Comparison of ENCODE assay signal across 11 mouse cellular contexts in genomic region chr11:99310882-99311281, GRCm38 (mm10). TPM values are rescaled to one million over a fixed set of nuclear protein-coding genes. Genes with fewer than 3 reads are reported as not detected.
DNase-seq lines count a peak whose midpoint lies in the region; ATAC-seq lines count a peak whose summit lies in the region.
"Had no signal": no experiment of that assay in that cellular context is flagged by ENCODE, and none has a peak within 500 bp of the region (broad histone marks: within the 10 kb centered on the region; RNA-seq: fewer than 3 reads in every experiment).

No protein-coding gene starts in this region.

- ATAC-seq in hindbrain, embryonic 11.5 days (ENCODE audit: low FRiP score) = no peak
- no peak for ATAC-seq in hindbrain, embryonic 12.5 days (ENCODE audit: low FRiP score)
- ATAC-seq in embryonic facial prominence, embryonic 14.5 days (ENCODE audit: low read depth) = no peak

- no peaks in the 10 kb centered on the region for H3K9me3 ChIP-seq in hindbrain, embryonic 11.5 days (ENCODE audit: control insufficient read depth, low read length)
- H3K9me3 ChIP-seq in hindbrain, embryonic 12.5 days (replicated peaks) = no peaks in the 10 kb centered on the region
- no peaks in the 10 kb centered on the region for H3K9me3 ChIP-seq in embryonic facial prominence, embryonic 14.5 days (ENCODE audit: control insufficient read depth, low read length)
- H3K9me3 ChIP-seq: heart, embryonic 13.5 days; liver, embryonic 15.5 days had no signal

- no peaks in the 10 kb centered on the region for H3K27me3 ChIP-seq in hindbrain, embryonic 11.5 days (ENCODE audit: control insufficient read depth, insufficient read depth, low read length)
- H3K27me3 ChIP-seq in hindbrain, embryonic 12.5 days = no peaks in the 10 kb centered on the region
- no peaks in the 10 kb centered on the region for H3K27me3 ChIP-seq in embryonic facial prominence, embryonic 14.5 days (replicated peaks; ENCODE audit: control insufficient read depth, insufficient read depth, low read length)
- H3K27me3 ChIP-seq: liver, embryonic 15.5 days had no signal

- H3K4me1 ChIP-seq in hindbrain, embryonic 11.5 days (replicated peaks; ENCODE audit: control insufficient read depth, insufficient read depth, low read length) = no peaks in the 10 kb centered on the region
- H3K4me1 ChIP-seq in hindbrain, embryonic 12.5 days = no peaks in the 10 kb centered on the region
- H3K4me1 ChIP-seq in embryonic facial prominence, embryonic 14.5 days (ENCODE audit: control insufficient read depth, insufficient read depth, low read length) = no peaks in the 10 kb centered on the region
- H3K4me1 ChIP-seq: heart, embryonic 13.5 days; liver, embryonic 15.5 days had no signal

- no peak overlapping the region for H3K4me2 ChIP-seq in hindbrain, embryonic 11.5 days (replicated peaks; ENCODE audit: low read depth, low read length)
- H3K4me2 ChIP-seq in hindbrain, embryonic 12.5 days (replicated peaks) = no peak overlapping the region
- H3K4me2 ChIP-seq in embryonic facial prominence, embryonic 14.5 days (ENCODE audit: low read depth, low read length) = no peak overlapping the region
- H3K4me2 ChIP-seq: heart, embryonic 13.5 days; liver, embryonic 15.5 days had no signal

- no peak overlapping the region for H3K9ac ChIP-seq in hindbrain, embryonic 11.5 days (ENCODE audit: low read depth, low read length)
- H3K9ac ChIP-seq in hindbrain, embryonic 12.5 days = no peak overlapping the region
- no peak overlapping the region for H3K9ac ChIP-seq in embryonic facial prominence, embryonic 14.5 days (ENCODE audit: low read depth, low read length)
- H3K9ac ChIP-seq: heart, embryonic 13.5 days; liver, embryonic 15.5 days had no signal

- no peak overlapping the region for H3K27ac ChIP-seq in hindbrain, embryonic 11.5 days (ENCODE audit: low read depth, low read length)
- no peak overlapping the region for H3K27ac ChIP-seq in hindbrain, embryonic 12.5 days
- H3K27ac ChIP-seq in embryonic facial prominence, embryonic 14.5 days (replicated peaks; ENCODE audit: low read depth, low read length) = no peak overlapping the region
- H3K27ac ChIP-seq: heart, embryonic 13.5 days; liver, embryonic 15.5 days had no signal

- peak; percentile 62 for DNase-seq in hindbrain, embryonic 11.5 days (ENCODE audit: low spot score)
- DNase-seq in thymus, postnatal 14 days = peak; percentile 27
- DNase-seq in thymus, postnatal 4 days = no peak
- DNase-seq in embryonic facial prominence, embryonic 14.5 days (ENCODE audit: low spot score) = peak; percentile 46
- peak; percentile 3 for DNase-seq in thymus, postnatal 25 days
- DNase-seq in left cerebral cortex, adult 11 months (ENCODE audit: low spot score) = no peak
- no peak for DNase-seq in adrenal gland, postnatal 4 days (ENCODE audit: low spot score in 2 of 2)

- H3K4me3 ChIP-seq in hindbrain, embryonic 11.5 days (ENCODE audit: low read depth, low read length) = no peak overlapping the region
- H3K4me3 ChIP-seq in hindbrain, embryonic 12.5 days = no peak overlapping the region
- H3K4me3 ChIP-seq in embryonic facial prominence, embryonic 14.5 days (ENCODE audit: low read depth, low read length) = no peak overlapping the region
- H3K4me3 ChIP-seq: heart, embryonic 13.5 days; liver, embryonic 15.5 days had no signal

- 96% methylated on average over 1 of the region's 1 CpGs for WGBS in hindbrain, embryonic 11.5 days
- WGBS in hindbrain, embryonic 12.5 days = 98% methylated on average over 1 of the region's 1 CpGs
- 97% methylated on average over 1 of the region's 1 CpGs for WGBS in embryonic facial prominence, embryonic 14.5 days

- H3K36me3 ChIP-seq in hindbrain, embryonic 11.5 days (ENCODE audit: control insufficient read depth, insufficient read depth, low read length) = no peaks in the 10 kb centered on the region
- no peaks in the 10 kb centered on the region for H3K36me3 ChIP-seq in hindbrain, embryonic 12.5 days
- H3K36me3 ChIP-seq in embryonic facial prominence, embryonic 14.5 days (ENCODE audit: control insufficient read depth, insufficient read depth, low read length) = no peaks in the 10 kb centered on the region
- H3K36me3 ChIP-seq: heart, embryonic 13.5 days; liver, embryonic 15.5 days had no signal

RNA-seq across cellular contexts. Expression of gene Krt25, which starts 11.9 kb away (rescaled TPM):
- not detected in 2 replicates for polyA plus RNA-seq in hindbrain, embryonic 11.5 days (2014; fragmentation: Nextera tagmentation; extraction: Ambion mirVana)
- not detected in 2 replicates for polyA plus RNA-seq in hindbrain, embryonic 12.5 days (2016; fragmentation: Nextera tagmentation; extraction: Ambion mirVana)
- 4.4 and 6.2 TPM in 2 replicates for polyA plus RNA-seq in embryonic facial prominence, embryonic 14.5 days (2014; fragmentation: Nextera tagmentation; extraction: Ambion mirVana)
- total RNA-seq in adrenal gland, postnatal 4 days (2021) = not detected
- polyA plus RNA-seq: heart, embryonic 13.5 days; liver, embryonic 15.5 days; spleen, adult 2 months had no signal

RNA-seq across cellular contexts. Expression of gene Krt24, which starts 25.8 kb away (rescaled TPM):
- 0.10 TPM in 1 of 2 replicates, not detected in the other for polyA plus RNA-seq in hindbrain, embryonic 11.5 days (2014; fragmentation: Nextera tagmentation; extraction: Ambion mirVana)
- polyA plus RNA-seq in hindbrain, embryonic 12.5 days (2016; fragmentation: Nextera tagmentation; extraction: Ambion mirVana) = not detected in 2 replicates
- polyA plus RNA-seq in embryonic facial prominence, embryonic 14.5 days (2014; fragmentation: Nextera tagmentation; extraction: Ambion mirVana) = 0.10 and 0.26 TPM in 2 replicates
- not detected for total RNA-seq in adrenal gland, postnatal 4 days (2021)
- polyA plus RNA-seq: heart, embryonic 13.5 days; liver, embryonic 15.5 days; spleen, adult 2 months had no signal

RNA-seq across cellular contexts. Expression of gene Krt26, which starts 26.9 kb away (rescaled TPM):
- 0.12 and 0.24 TPM in 2 replicates for polyA plus RNA-seq in hindbrain, embryonic 11.5 days (2014; fragmentation: Nextera tagmentation; extraction: Ambion mirVana)
- 0.27 and 0.30 TPM in 2 replicates for polyA plus RNA-seq in hindbrain, embryonic 12.5 days (2016; fragmentation: Nextera tagmentation; extraction: Ambion mirVana)
- 0.24 and 0.42 TPM in 2 replicates for polyA plus RNA-seq in embryonic facial prominence, embryonic 14.5 days (2014; fragmentation: Nextera tagmentation; extraction: Ambion mirVana)
- total RNA-seq in adrenal gland, postnatal 4 days (2021) = not detected
- polyA plus RNA-seq: heart, embryonic 13.5 days; liver, embryonic 15.5 days; spleen, adult 2 months had no signal

RNA-seq across cellular contexts. Expression of gene Krt27, which starts 40.0 kb away (rescaled TPM):
- not detected in 2 replicates for polyA plus RNA-seq in hindbrain, embryonic 11.5 days (2014; fragmentation: Nextera tagmentation; extraction: Ambion mirVana)
- polyA plus RNA-seq in hindbrain, embryonic 12.5 days (2016; fragmentation: Nextera tagmentation; extraction: Ambion mirVana) = not detected in 2 replicates
- polyA plus RNA-seq in embryonic facial prominence, embryonic 14.5 days (2014; fragmentation: Nextera tagmentation; extraction: Ambion mirVana) = 3.2 and 6.1 TPM in 2 replicates
- not detected for total RNA-seq in adrenal gland, postnatal 4 days (2021)
- polyA plus RNA-seq: heart, embryonic 13.5 days; liver, embryonic 15.5 days; spleen, adult 2 months had no signal

Comparison
In these comparisons a context has a peak if more than half of its experiments do, and no peak if none do; other contexts are left out.
1. DNase-seq: peak in hindbrain, embryonic 11.5 days (single experiment), thymus, postnatal 14 days (single experiment), embryonic facial prominence, embryonic 14.5 days (single experiment) and thymus, postnatal 25 days (single experiment); none in thymus, postnatal 4 days (single experiment), left cerebral cortex, adult 11 months (single experiment) and adrenal gland, postnatal 4 days (0 of 2).